Mouse (Mus musculus): ENCODE results near the gene Mylk2.

Mylk2 gene

GRCm38 (mm10) chr2:152911031-152911430 lies at the start of gene Mylk2:
Gene Mylk2, plus strand, starts transcription at chr2:152911352.
- DNase-seq (ENCODE audit: low read depth, low spot score), result no peak

GRCm38 (mm10) chr2:152861891-152862290 lies 49.3 kb upstream of the Mylk2 start:
- no peak for DNase-seq (ENCODE audit: low read depth, low spot score)

DNA sequence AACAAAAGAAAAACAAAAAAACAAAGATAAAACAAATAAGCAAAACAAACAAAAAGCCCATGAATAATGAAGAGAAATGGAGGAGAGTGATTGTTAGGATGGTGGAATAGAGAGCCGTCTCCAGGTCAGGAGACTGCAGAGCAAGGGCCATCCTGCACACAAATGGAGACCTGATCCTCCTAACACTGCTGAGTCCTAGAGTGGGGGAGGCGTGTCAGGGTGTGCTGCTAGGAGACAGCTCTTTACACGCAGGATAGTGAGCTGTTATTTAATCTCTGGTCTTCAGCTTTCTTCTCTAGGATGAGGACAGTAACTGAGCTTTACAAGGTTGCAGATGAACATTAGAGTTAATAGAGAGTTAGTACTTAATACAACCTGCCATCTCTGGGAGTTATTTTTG lies 48.5 kb upstream of the Mylk2 start:
- DNase-seq (ENCODE audit: low read depth, low spot score), result no peak

DNA sequence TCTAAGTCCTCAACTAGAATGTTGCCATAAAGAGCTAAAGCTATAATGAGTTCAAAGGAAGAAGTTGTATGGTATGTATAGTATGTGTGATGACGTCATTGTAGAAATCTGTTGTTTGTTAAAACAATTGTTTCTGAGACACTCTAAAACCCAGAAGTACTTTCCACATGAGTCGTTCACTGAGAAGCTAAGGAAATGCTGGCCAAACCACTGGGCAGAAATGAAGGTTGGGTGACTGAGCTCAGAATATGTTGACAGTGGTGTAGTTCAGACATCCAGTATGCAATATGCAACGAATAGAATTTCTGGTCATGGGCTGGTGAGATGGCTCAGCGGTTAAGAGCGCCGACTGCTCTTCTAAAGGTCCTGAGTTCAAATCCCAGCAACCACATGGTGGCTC lies 47.8 kb upstream of the Mylk2 start:
- DNase-seq (ENCODE audit: low read depth, low spot score), result no peak

- no peak for DNase-seq (ENCODE audit: low read depth, low spot score)
These were observed 32.9 kb upstream of the Mylk2 start for GRCm38 (mm10) chr2:152878239-152878638.

- DNase-seq (ENCODE audit: low read depth, low spot score), result no peak
These were observed 30.3 kb upstream of the Mylk2 start for GRCm38 (mm10) chr2:152880898-152881297.

- DNase-seq (ENCODE audit: low read depth, low spot score), result no peak
These were observed 27.0 kb upstream of the Mylk2 start for GRCm38 (mm10) chr2:152884101-152884645.

DNA sequence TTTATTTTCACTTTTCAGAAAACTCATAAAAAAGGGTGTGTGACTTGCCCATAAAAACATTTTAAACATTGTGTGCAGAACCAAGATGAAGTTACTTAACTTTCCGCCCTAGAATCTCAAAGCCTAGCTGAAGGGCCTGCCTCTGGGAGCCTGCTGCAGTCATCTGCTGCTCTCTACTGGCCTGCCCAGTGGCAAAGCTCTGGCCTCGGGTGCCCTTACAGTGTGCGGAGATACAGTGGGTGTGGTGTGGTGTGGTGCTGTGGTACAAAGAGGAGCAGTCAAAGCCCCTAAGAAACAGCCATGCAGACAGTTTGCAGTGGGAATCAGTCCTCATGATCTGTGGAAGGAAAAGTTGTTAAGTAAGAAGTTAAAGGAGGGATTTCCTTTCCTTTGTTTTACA lies 23.9 kb upstream of the Mylk2 start:
- DNase-seq (ENCODE audit: low read depth, low spot score), result no peak

DNA sequence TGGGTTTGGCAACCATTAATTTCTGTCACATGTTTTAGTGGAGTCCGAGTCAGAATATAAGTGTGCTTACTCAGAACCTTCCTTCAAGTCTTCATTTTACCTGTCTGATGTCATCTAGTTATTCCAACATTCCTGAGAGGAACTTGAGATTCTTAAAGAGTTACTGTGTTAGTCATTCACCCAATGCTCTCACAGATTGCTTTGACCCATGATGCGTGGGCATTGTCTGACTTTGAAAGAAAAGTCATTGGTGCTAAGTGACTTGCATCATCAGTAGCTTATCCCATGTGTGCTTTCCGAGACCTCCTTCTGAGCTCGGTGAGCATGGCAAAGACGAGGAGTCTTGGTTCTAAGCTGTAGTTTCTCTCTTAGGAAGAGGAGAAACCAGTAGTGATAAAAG lies 22.4 kb upstream of the Mylk2 start:
- DNase-seq (ENCODE audit: low read depth, low spot score), result no peak

DNA sequence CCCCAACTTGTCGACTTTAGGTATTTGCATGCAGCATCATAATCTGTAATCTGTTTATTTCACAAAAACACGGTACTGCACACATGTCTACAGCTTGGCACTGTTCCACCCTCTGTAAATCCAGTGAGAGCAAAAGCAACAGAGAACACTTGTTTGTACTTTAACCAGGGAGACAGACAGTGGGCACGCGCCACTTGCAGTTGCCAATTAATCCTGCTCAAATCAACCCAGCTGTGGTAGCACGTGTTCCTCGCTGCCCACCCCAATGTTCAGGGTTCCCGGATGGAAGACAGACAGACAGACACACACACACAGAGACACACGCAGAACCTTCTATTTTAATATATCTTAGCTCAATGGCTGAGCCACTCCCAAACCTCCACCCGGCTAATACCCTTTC lies 15.3 kb upstream of the Mylk2 start:
- no peak for DNase-seq (ENCODE audit: low read depth, low spot score)

- no peak for DNase-seq (ENCODE audit: low read depth, low spot score)
These were observed 14.2 kb upstream of the Mylk2 start for GRCm38 (mm10) chr2:152896926-152897325.

- DNase-seq (ENCODE audit: low read depth, low spot score), result no peak
These were observed 12.1 kb upstream of the Mylk2 start for GRCm38 (mm10) chr2:152899011-152899410.

- no peak for DNase-seq (ENCODE audit: low read depth, low spot score)
These were observed 9.9 kb upstream of the Mylk2 start for GRCm38 (mm10) chr2:152901296-152901695.

DNA sequence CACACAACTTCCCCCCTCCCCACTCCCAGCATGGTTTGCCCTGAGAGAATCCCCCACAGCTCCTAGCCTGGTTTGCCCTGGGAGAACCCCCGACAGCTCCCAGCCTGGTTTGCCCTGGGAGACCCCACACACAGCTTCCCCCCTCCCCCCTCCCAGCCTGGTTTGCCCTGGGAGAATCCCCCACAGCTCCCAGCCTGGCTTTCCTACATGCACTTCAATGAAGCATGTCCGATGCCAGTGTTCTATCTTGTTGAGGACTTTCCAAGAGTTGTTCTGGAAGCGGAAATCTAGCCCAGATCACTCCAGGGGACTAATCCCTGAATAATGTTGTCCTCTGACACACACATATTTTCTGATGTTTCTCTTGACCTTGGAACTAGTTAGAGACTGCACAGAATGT lies 8.5 kb upstream of the Mylk2 start:
- DNase-seq (ENCODE audit: low read depth, low spot score), result no peak

- no peak for DNase-seq (ENCODE audit: low read depth, low spot score)
These were observed 7.6 kb upstream of the Mylk2 start for GRCm38 (mm10) chr2:152903586-152903985.

- DNase-seq (ENCODE audit: low read depth, low spot score), result no peak
These were observed 7.0 kb upstream of the Mylk2 start for GRCm38 (mm10) chr2:152904127-152904643.

GRCm38 (mm10) chr2:152905036-152905829 lies 5.9 kb upstream of the Mylk2 start:
- no peak for DNase-seq (ENCODE audit: low read depth, low spot score)

DNA sequence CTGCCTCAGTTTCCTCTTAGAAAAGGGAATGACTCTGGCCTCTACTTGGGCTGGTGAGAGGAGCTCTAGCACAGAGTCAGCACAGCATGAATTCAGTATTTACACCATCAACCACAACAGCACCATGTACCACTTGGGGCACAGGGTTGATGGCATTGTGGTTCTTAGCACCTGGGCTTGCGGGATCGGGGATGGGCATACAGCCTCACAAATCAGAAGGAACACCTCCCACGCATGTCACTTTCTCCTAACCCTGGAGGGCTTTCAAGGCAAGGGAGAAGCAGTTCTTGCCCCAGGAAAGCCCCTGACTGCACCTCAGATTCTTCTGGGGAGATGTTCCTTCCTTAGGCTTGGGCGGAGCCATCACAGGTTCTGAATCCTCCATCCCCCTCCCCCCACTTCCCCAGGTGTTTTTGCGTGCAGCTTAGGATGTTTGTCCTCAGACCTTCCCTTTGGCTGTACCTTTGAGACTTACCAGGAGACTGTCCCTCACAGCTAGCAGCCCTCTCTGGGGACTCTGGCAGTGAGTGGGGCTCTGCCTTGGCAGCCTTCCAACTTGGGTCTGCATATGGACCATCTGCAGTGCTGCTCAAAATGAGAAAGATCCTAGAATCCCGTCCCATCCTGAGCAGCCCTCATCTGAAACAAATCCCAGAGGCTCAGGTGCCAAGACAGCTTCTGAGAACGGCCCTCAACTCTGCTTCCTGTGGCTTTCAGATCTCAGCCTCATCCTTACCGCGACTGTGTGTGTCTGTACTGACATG lies 4.7 kb upstream of the Mylk2 start:
- no peak for DNase-seq (ENCODE audit: low read depth, low spot score)

GRCm38 (mm10) chr2:152907114-152907943 lies 3.8 kb upstream of the Mylk2 start:
- no peak for DNase-seq (ENCODE audit: low read depth, low spot score)

- DNase-seq (ENCODE audit: low read depth, low spot score), result no peak
These were observed 1.3 kb upstream of the Mylk2 start for GRCm38 (mm10) chr2:152909848-152910247.

GRCm38 (mm10) chr2:152911432-152911831 lies 280 bp downstream of the Mylk2 start:
- DNase-seq (ENCODE audit: low read depth, low spot score), result no peak

- no peak for DNase-seq (ENCODE audit: low read depth, low spot score)
These were observed 2.3 kb downstream of the Mylk2 start for GRCm38 (mm10) chr2:152913471-152913870.

Measured in WW6 (cell line).